Mouse (Mus musculus) neural tube, embryonic 12.5 days (tissue): ENCODE data around the gene Dpf3. TPM values are rescaled to one million over a fixed set of nuclear protein-coding genes. Genes with fewer than 3 reads are reported as not detected.

Source experiments
- ATAC-seq: fragments of 200-750 bp; cut with Nextera tagmentation; 2 replicates; pipeline ENCODE4 v1.8.0; 2017; ENCODE audit warnings: low read depth, mild to moderate bottlenecking, moderate TSS enrichment, moderate library complexity; ENCODE audit not compliant: low FRiP score
- H3K27ac ChIP-seq: fragments of 300-500 bp; sonication (generic); 2 replicates; pipeline ENCODE4 v1.5.1; 2016
- H3K27me3 ChIP-seq: fragments of 300-500 bp; sonication (generic); replicated peaks from 2 replicates; pipeline ENCODE4 v1.6.1; 2016; ENCODE audit warnings: mild to moderate bottlenecking
- H3K36me3 ChIP-seq: fragments of 300-500 bp; sonication (generic); 2 replicates; pipeline ENCODE4 v1.6.1; 2016; ENCODE audit warnings: mild to moderate bottlenecking
- H3K4me1 ChIP-seq: fragments of 300-500 bp; sonication (generic); 2 replicates; pipeline ENCODE4 v1.6.1; 2016
- H3K4me2 ChIP-seq: fragments of 300-500 bp; sonication (generic); replicated peaks from 2 replicates; pipeline ENCODE4 v1.6.1; 2016; ENCODE audit warnings: mild to moderate bottlenecking
- H3K4me3 ChIP-seq: fragments of 300-500 bp; sonication (generic); 2 replicates; pipeline ENCODE4 v1.5.1; 2016
- H3K9ac ChIP-seq: fragments of 300-500 bp; sonication (generic); 2 replicates; pipeline ENCODE4 v1.6.1; 2016; ENCODE audit warnings: mild to moderate bottlenecking
- H3K9me3 ChIP-seq: fragments of 300-500 bp; sonication (generic); 2 replicates; pipeline ENCODE4 v1.6.1; 2016; ENCODE audit warnings: mild to moderate bottlenecking
- WGBS: fragments of 180-500 bp; shearing (Covaris S2); methylation state at CpG from one replicate; pipeline ENCODE4 v1.1.7; 2016; 5-methylcytosine and 5-hydroxymethylcytosine counted together
- polyA plus RNA-seq: library from polyadenylated mRNA; unstranded; fragments of >200 nt; fragmentation: Nextera tagmentation; extraction: Ambion mirVana; gene quantifications from 2 replicates; pipeline ENCODE4 v1.2.1, GENCODE M21; 2016

The Dpf3 gene
- polyA plus RNA-seq, 1 experiment from 2014 or later, result 17.4 TPM

- Histone ChIP-seq H3K4me3 (no peak overlapping the region), H3K36me3 (no peaks in the 10 kb centered on the region), H3K27me3 (no peaks in the 10 kb centered on the region), H3K4me2 (no peak overlapping the region), H3K9ac (no peak overlapping the region), H3K9me3 (no peaks in the 10 kb centered on the region), H3K4me1 (peaks cover 11% of the 10 kb centered on the region), H3K27ac (no peak overlapping the region)
- 69% methylated on average over 8 of the region's 8 CpGs for WGBS
- no peak for ATAC-seq
Observed at GRCm38 (mm10) chr12:83451850-83452249, 35.7 kb downstream of the Dpf3 start.

GRCm38 (mm10) chr12:83450471-83450870 lies 37.0 kb downstream of the Dpf3 start:
- Histone ChIP-seq H3K36me3 (no peaks in the 10 kb centered on the region), H3K9ac (no peak overlapping the region), H3K9me3 (no peaks in the 10 kb centered on the region), H3K27me3 (no peaks in the 10 kb centered on the region), H3K4me2 (no peak overlapping the region), H3K4me1 (peaks cover 11% of the 10 kb centered on the region), H3K4me3 (no peak overlapping the region), H3K27ac (no peak overlapping the region)
- 97% methylated on average over 1 of the region's 1 CpGs for WGBS
- no peak for ATAC-seq

GRCm38 (mm10) chr12:83449202-83449601 lies 38.3 kb downstream of the Dpf3 start:
- Histone ChIP-seq H3K9ac (no peak overlapping the region), H3K4me3 (no peak overlapping the region), H3K4me2 (no peak overlapping the region), H3K36me3 (no peaks in the 10 kb centered on the region), H3K4me1 (peaks cover 11% of the 10 kb centered on the region), H3K27ac (no peak overlapping the region), H3K9me3 (no peaks in the 10 kb centered on the region), H3K27me3 (no peaks in the 10 kb centered on the region)
- WGBS, result 88% methylated on average over 7 of the region's 7 CpGs
- no peak for ATAC-seq

DNA sequence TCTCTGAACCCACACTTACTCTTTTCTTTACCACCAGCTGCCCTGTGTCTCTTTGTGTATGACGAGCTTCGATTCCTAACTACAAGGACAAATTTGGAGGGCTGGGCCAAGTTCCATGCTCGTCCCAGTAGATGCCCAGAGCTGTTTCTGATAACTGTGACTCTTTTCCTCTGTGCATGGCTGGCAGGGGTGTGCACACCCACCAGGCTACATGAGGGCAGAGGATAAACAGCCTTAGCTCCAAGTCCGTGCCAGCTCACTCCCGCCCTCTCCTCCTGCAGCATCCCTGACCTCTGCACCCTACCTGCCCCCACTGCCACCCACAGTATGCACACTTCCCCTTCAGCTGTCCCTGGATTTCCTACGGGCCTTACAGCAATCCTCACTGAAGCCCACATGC lies 41.9 kb downstream of the Dpf3 start:
- Histone ChIP-seq H3K4me2 (no peak overlapping the region), H3K36me3 (no peaks in the 10 kb centered on the region), H3K9me3 (no peaks in the 10 kb centered on the region), H3K4me1 (peaks cover 11% of the 10 kb centered on the region), H3K9ac (no peak overlapping the region), H3K27me3 (no peaks in the 10 kb centered on the region), H3K27ac (no peak overlapping the region), H3K4me3 (no peak overlapping the region)
- no peak for ATAC-seq
- whole genome bisulfite sequencing, result 87% methylated on average over 6 of the region's 6 CpGs

DNA sequence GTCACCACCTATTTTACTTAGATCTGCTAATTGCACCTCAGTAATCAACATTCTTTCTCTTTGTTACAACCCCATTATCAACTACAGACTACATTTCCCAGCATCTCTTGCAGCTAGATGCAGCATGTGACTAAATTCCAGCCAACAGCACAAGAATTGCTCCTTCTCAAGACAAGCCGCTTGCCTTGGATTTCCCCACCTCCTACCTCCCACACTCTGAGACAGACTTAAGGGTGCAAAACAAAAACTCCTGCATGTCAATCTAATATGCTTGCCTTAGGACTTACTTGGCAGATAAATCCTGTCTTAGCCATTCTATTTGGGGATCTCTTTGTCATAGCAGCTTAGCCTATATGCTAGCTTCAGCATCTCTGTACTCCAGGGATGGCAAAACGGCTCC lies 43.1 kb downstream of the Dpf3 start:
- Histone ChIP-seq H3K36me3 (no peaks in the 10 kb centered on the region), H3K9me3 (no peaks in the 10 kb centered on the region), H3K4me1 (peaks cover 11% of the 10 kb centered on the region), H3K27me3 (no peaks in the 10 kb centered on the region), H3K4me3 (no peak overlapping the region), H3K4me2 (no peak overlapping the region), H3K27ac (no peak overlapping the region), H3K9ac (no peak overlapping the region)
- 91% methylated on average over 2 of the region's 2 CpGs for WGBS
- no peak for ATAC-seq

DNA sequence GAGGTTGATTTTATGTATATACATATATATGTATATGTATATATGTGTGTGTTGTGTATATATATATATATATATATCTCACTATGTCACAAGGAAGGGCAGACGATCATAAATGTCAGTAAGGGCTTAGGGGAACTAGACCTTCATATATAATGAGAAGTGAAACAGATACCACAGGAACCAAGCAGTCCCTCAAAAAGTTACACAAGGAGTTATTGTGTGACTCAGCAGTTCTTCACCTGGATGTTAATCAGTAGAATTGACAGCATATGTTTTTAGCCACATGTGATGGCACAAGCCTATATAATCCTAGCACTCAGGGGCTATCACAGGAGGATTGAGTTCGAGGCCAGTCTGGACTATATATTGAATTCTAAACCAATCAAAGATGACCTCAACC lies 49.5 kb downstream of the Dpf3 start:
- H3K9me3 ChIP-seq, result no peaks in the 10 kb centered on the region
- ATAC-seq, result no peak
- H3K4me1 ChIP-seq, result no peaks in the 10 kb centered on the region
- no peak overlapping the region for H3K9ac ChIP-seq
- H3K27ac ChIP-seq, result no peak overlapping the region
- H3K36me3 ChIP-seq, result no peaks in the 10 kb centered on the region
- H3K27me3 ChIP-seq, result no peaks in the 10 kb centered on the region
- no peak overlapping the region for H3K4me3 ChIP-seq
- 88% methylated on average over 2 of the region's 2 CpGs for WGBS
- no peak overlapping the region for H3K4me2 ChIP-seq

GRCm38 (mm10) chr12:83433987-83434698 lies 53.4 kb downstream of the Dpf3 start:
- no peak overlapping the region for H3K9ac ChIP-seq
- H3K9me3 ChIP-seq, result no peaks in the 10 kb centered on the region
- H3K4me3 ChIP-seq, result no peak overlapping the region
- 60% methylated on average over 10 of the region's 10 CpGs for WGBS
- ATAC-seq, result no peak
- no peaks in the 10 kb centered on the region for H3K36me3 ChIP-seq
- H3K27ac ChIP-seq, result no peak overlapping the region
- H3K27me3 ChIP-seq, result no peaks in the 10 kb centered on the region
- no peaks in the 10 kb centered on the region for H3K4me1 ChIP-seq
- H3K4me2 ChIP-seq, result no peak overlapping the region

- H3K4me1 ChIP-seq, result no peaks in the 10 kb centered on the region; the same call in 1 of the 2 replicates
- WGBS, result 95% methylated on average over 4 of the region's 4 CpGs
- no peak overlapping the region for H3K4me3 ChIP-seq
- no peak for ATAC-seq
- H3K4me2 ChIP-seq, result no peak overlapping the region
- no peaks in the 10 kb centered on the region for H3K9me3 ChIP-seq
- no peaks in the 10 kb centered on the region for H3K36me3 ChIP-seq
- H3K27me3 ChIP-seq, result no peaks in the 10 kb centered on the region
- H3K27ac ChIP-seq, result no peak overlapping the region
- no peak overlapping the region for H3K9ac ChIP-seq
Observed at GRCm38 (mm10) chr12:83433436-83433835, 54.1 kb downstream of the Dpf3 start.

DNA sequence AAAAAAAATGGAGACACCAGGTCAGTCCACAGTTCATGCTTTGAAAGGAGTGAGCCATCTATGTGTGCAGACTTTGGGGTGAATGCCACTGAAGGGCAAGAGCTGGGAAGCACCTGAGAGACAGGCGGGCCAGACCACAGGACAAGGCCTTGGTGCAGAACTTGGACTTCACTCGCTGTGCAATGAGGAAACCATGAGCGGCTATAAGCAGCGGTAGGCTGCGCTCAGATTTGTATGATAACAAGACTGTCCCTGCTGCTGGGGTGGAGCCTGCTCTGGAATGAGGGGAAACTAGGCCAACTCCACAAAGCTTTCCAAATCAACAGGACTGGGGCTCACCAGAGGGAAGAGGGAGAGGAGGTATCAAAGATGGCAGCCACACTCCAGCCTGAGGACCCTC lies 57.3 kb downstream of the Dpf3 start:
- Histone ChIP-seq H3K9me3 (no peaks in the 10 kb centered on the region), H3K27ac (no peak overlapping the region), H3K36me3 (no peaks in the 10 kb centered on the region), H3K4me1 (peaks cover 4% of the 10 kb centered on the region), H3K9ac (no peak overlapping the region), H3K4me3 (no peak overlapping the region), H3K4me2 (no peak overlapping the region), H3K27me3 (no peaks in the 10 kb centered on the region)
- WGBS, result 94% methylated on average over 5 of the region's 5 CpGs
- ATAC-seq, result no peak

- Histone ChIP-seq H3K9ac (no peak overlapping the region), H3K27ac (no peak overlapping the region), H3K9me3 (no peaks in the 10 kb centered on the region), H3K36me3 (no peaks in the 10 kb centered on the region), H3K4me3 (no peak overlapping the region), H3K4me2 (no peak overlapping the region), H3K27me3 (no peaks in the 10 kb centered on the region), H3K4me1 (peaks cover 4% of the 10 kb centered on the region)
- 50% methylated on average over 9 of the region's 9 CpGs for WGBS
- no peak for ATAC-seq
Observed at GRCm38 (mm10) chr12:83428016-83428415, 59.5 kb downstream of the Dpf3 start.

DNA sequence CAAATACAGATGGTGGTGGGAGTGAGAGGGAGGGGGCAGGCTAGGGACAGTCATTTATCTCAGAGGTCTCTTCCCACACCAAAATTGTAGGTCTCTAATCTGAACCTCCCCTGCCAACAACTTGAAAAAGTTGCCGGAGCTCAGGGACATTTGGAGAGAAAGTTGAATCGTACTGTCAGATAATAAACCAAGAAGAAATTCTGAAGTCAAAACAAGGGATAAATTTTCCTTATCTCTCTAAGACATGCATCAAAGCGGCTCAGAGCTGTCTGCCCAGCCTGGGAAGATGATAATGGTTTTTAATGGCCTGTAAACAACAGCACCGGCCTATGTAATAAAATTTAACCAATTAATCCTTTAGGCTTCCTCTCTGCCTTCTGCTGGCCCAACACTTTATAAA lies 59.9 kb downstream of the Dpf3 start:
- peaks cover 4% of the 10 kb centered on the region for H3K4me1 ChIP-seq
- no peaks in the 10 kb centered on the region for H3K27me3 ChIP-seq
- H3K36me3 ChIP-seq, result no peaks in the 10 kb centered on the region
- H3K9me3 ChIP-seq, result no peaks in the 10 kb centered on the region
- no peak for ATAC-seq
- no peak overlapping the region for H3K4me2 ChIP-seq
- H3K9ac ChIP-seq, result no peak overlapping the region
- no peak overlapping the region for H3K4me3 ChIP-seq
- no peak overlapping the region for H3K27ac ChIP-seq
- 36% methylated on average over 4 of the region's 4 CpGs for WGBS

- H3K27ac ChIP-seq, result no peak overlapping the region
- H3K4me2 ChIP-seq, result no peak overlapping the region
- ATAC-seq, result no peak
- no peak overlapping the region for H3K9ac ChIP-seq
- no peaks in the 10 kb centered on the region for H3K27me3 ChIP-seq
- H3K4me1 ChIP-seq, result peaks cover 4% of the 10 kb centered on the region
- H3K36me3 ChIP-seq, result no peaks in the 10 kb centered on the region
- no peak overlapping the region for H3K4me3 ChIP-seq
- WGBS, result 82% methylated on average over 5 of the region's 5 CpGs
- no peaks in the 10 kb centered on the region for H3K9me3 ChIP-seq
Observed at GRCm38 (mm10) chr12:83426326-83426725, 61.2 kb downstream of the Dpf3 start.

- WGBS, result 79% methylated on average over 7 of the region's 7 CpGs
- H3K27me3 ChIP-seq, result no peaks in the 10 kb centered on the region
- no peak overlapping the region for H3K4me3 ChIP-seq
- H3K9ac ChIP-seq, result no peak overlapping the region
- peaks cover 4% of the 10 kb centered on the region for H3K4me1 ChIP-seq
- H3K9me3 ChIP-seq, result no peaks in the 10 kb centered on the region
- no peak for ATAC-seq
- no peak overlapping the region for H3K4me2 ChIP-seq
- H3K27ac ChIP-seq, result no peak overlapping the region
- no peaks in the 10 kb centered on the region for H3K36me3 ChIP-seq
Observed at GRCm38 (mm10) chr12:83425736-83426135, 61.8 kb downstream of the Dpf3 start.
